Comparison of ENCODE assay signal across 9 mouse cellular contexts in genomic region chr16:18195068-18195467, GRCm38 (mm10). TPM values are rescaled to one million over a fixed set of nuclear protein-coding genes. Genes with fewer than 3 reads are reported as not detected.
A peak's percentile ranks its signal among the peaks of the same experiment; 100 is the strongest.
DNase-seq lines count a peak whose midpoint lies in the region; ATAC-seq lines count a peak whose summit lies in the region.
"Had no signal": no experiment of that assay in that cellular context is flagged by ENCODE, and none has a peak within 500 bp of the region (broad histone marks: within the 10 kb centered on the region; RNA-seq: fewer than 3 reads in every experiment).

No protein-coding gene starts in this region.

- WGBS in forebrain, embryonic 12.5 days = 56% methylated on average over 5 of the region's 5 CpGs

- peaks cover 42% of the 10 kb centered on the region for H3K4me1 ChIP-seq in forebrain, embryonic 12.5 days

- H3K27me3 ChIP-seq in forebrain, embryonic 12.5 days = no peaks in the 10 kb centered on the region

- H3K4me3 ChIP-seq in forebrain, embryonic 12.5 days (replicated peaks) = no peak overlapping the region

- DNase-seq in gastrocnemius, adult 18-20 months (ENCODE audit: low spot score) = peak; percentile 11
- no peak for DNase-seq in gastrocnemius, postnatal 4 days (ENCODE audit: low spot score in 2 of 2)
- DNase-seq in 3T3-L1 (ENCODE audit: low read depth, low spot score) = peak; percentile 68
- DNase-seq in kidney, postnatal 4 days = peak; percentile 53 to 73
- peak; percentile 85 to 91 for DNase-seq in right cerebral cortex, postnatal 36 days (ENCODE audit: low spot score in 2 of 2)
- no peak for DNase-seq in thymus, postnatal 14 days
- no peak for DNase-seq in cerebellum, postnatal 25 days

- H3K9me3 ChIP-seq in forebrain, embryonic 12.5 days = no peaks in the 10 kb centered on the region

- no peaks in the 10 kb centered on the region for H3K36me3 ChIP-seq in forebrain, embryonic 12.5 days (replicated peaks)

- ATAC-seq in forebrain, embryonic 12.5 days (ENCODE audit: low FRiP score) = peak; percentile 18; the same call in 1 of the 2 replicates

- H3K4me2 ChIP-seq in forebrain, embryonic 12.5 days = no peak overlapping the region

- no peak overlapping the region for H3K9ac ChIP-seq in forebrain, embryonic 12.5 days

- peak overlapping the region; percentile 43; the same call in 1 of the 2 replicates for H3K27ac ChIP-seq in forebrain, embryonic 12.5 days

RNA-seq across cellular contexts. Expression of gene Ccdc188, which starts 22.6 kb away (rescaled TPM):
- total RNA-seq in gastrocnemius, adult 18-20 months (2021) = not detected
- total RNA-seq in gastrocnemius, postnatal 4 days (2021) = not detected
- not detected in 2 replicates for polyA plus RNA-seq in forebrain, embryonic 12.5 days (2016; fragmentation: Nextera tagmentation; extraction: Ambion mirVana)
- polyA plus RNA-seq: heart, embryonic 16.5 days had no signal

RNA-seq across cellular contexts. Expression of gene Zdhhc8, which starts 39.9 kb away (rescaled TPM):
- total RNA-seq in gastrocnemius, adult 18-20 months (2021) = 10 to 100 TPM; 23.7 to 27.3 TPM
- 10 to 100 TPM; 37.7 to 42.1 TPM for total RNA-seq in gastrocnemius, postnatal 4 days (2021)
- polyA plus RNA-seq in forebrain, embryonic 12.5 days (2016; fragmentation: Nextera tagmentation; extraction: Ambion mirVana) = 15.7 and 16.9 TPM in 2 replicates

RNA-seq across cellular contexts. Expression of gene Trmt2a, which starts 53.4 kb away (rescaled TPM):
- total RNA-seq in gastrocnemius, adult 18-20 months (2021) = 10 to 100 TPM in 1 of 2 experiments, 1 to 10 TPM in 1; 9.2 to 11.2 TPM
- 10 to 100 TPM; 31.6 to 37.2 TPM for total RNA-seq in gastrocnemius, postnatal 4 days (2021)
- 111 and 118 TPM in 2 replicates for polyA plus RNA-seq in forebrain, embryonic 12.5 days (2016; fragmentation: Nextera tagmentation; extraction: Ambion mirVana)

RNA-seq across cellular contexts. Expression of gene Ranbp1, which starts 53.5 kb away (rescaled TPM):
- total RNA-seq in gastrocnemius, adult 18-20 months (2021) = 10 to 100 TPM; 20.0 to 26.0 TPM
- total RNA-seq in gastrocnemius, postnatal 4 days (2021) = 100 to 1,000 TPM; 105 to 109 TPM
- polyA plus RNA-seq in forebrain, embryonic 12.5 days (2016; fragmentation: Nextera tagmentation; extraction: Ambion mirVana) = 983 and 1,008 TPM in 2 replicates

Comparison
In these comparisons a context has a peak if more than half of its experiments do, and no peak if none do; other contexts are left out.
1. DNase-seq: peak in gastrocnemius, adult 18-20 months (single experiment), 3T3-L1 (single experiment), kidney, postnatal 4 days (2 of 2) and right cerebral cortex, postnatal 36 days (2 of 2); none in gastrocnemius, postnatal 4 days (0 of 2), thymus, postnatal 14 days (single experiment) and cerebellum, postnatal 25 days (0 of 2).